Comparison of ENCODE assay signal across 12 mouse cellular contexts in genomic region chr10:122619406-122620116, GRCm38 (mm10). TPM values are rescaled to one million over a fixed set of nuclear protein-coding genes. Genes with fewer than 3 reads are reported as not detected.
A peak's percentile ranks its signal among the peaks of the same experiment; 100 is the strongest.
DNase-seq lines count a peak whose midpoint lies in the region; ATAC-seq lines count a peak whose summit lies in the region.
"Had no signal": no experiment of that assay in that cellular context is flagged by ENCODE, and none has a peak within 500 bp of the region (broad histone marks: within the 10 kb centered on the region; RNA-seq: fewer than 3 reads in every experiment).

No protein-coding gene starts in this region.

- no peaks in the 10 kb centered on the region for H3K36me3 ChIP-seq in kidney, embryonic 14.5 days (ENCODE audit: control insufficient read depth, insufficient read depth, low read length)
- H3K36me3 ChIP-seq in neural tube, embryonic 11.5 days (ENCODE audit: control insufficient read depth, insufficient read depth, low read length): no peaks in the 10 kb centered on the region
- no peaks in the 10 kb centered on the region for H3K36me3 ChIP-seq in neural tube, embryonic 15.5 days

- H3K9ac ChIP-seq in kidney, embryonic 14.5 days (ENCODE audit: low read depth, low read length): no peak overlapping the region
- H3K9ac ChIP-seq in neural tube, embryonic 11.5 days (ENCODE audit: low read length): no peak overlapping the region
- no peak overlapping the region for H3K9ac ChIP-seq in neural tube, embryonic 15.5 days (replicated peaks)

- H3K27ac ChIP-seq in kidney, embryonic 14.5 days (ENCODE audit: low read depth, low read length): peak overlapping the region; percentile 4; the same call in 1 of the 2 replicates
- peak overlapping the region; percentile 6; the same call in 1 of the 2 replicates for H3K27ac ChIP-seq in neural tube, embryonic 11.5 days (ENCODE audit: low read depth, low read length)
- no peak overlapping the region for H3K27ac ChIP-seq in neural tube, embryonic 15.5 days (replicated peaks)
- H3K27ac ChIP-seq: gastrocnemius, adult 2 months had no signal

- 22% methylated on average over 16 of the region's 16 CpGs for WGBS in kidney, embryonic 14.5 days
- WGBS in neural tube, embryonic 11.5 days: 67% methylated on average over 16 of the region's 16 CpGs
- WGBS in neural tube, embryonic 15.5 days: 56% methylated on average over 16 of the region's 16 CpGs

- 0 out of 2 replicates have a peak overlapping the region, but pooled peaks have one; percentile 1 for H3K4me2 ChIP-seq in kidney, embryonic 14.5 days (replicated peaks; ENCODE audit: low read depth, low read length)
- no peak overlapping the region for H3K4me2 ChIP-seq in neural tube, embryonic 11.5 days (ENCODE audit: low read depth)
- no peak overlapping the region for H3K4me2 ChIP-seq in neural tube, embryonic 15.5 days

- no peak for DNase-seq in kidney, postnatal 14 days
- DNase-seq in neural tube, embryonic 11.5 days (ENCODE audit: low spot score): no peak
- DNase-seq in forelimb bud, embryonic 11.5 days (ENCODE audit: low read depth, low spot score): peak; percentile 49
- DNase-seq in yolk sac, embryonic 10.5 days (ENCODE audit: low spot score): peak; percentile 24
- no peak for DNase-seq in thymus, postnatal 0 days (ENCODE audit: low spot score)
- DNase-seq: cerebellum, adult 9-11 months; gastrocnemius, adult 2 months; kidney, adult 11 months; layer of hippocampus, adult 9-11 months; lung, adult 2 months had no signal

- H3K27me3 ChIP-seq in kidney, embryonic 14.5 days (ENCODE audit: control insufficient read depth, insufficient read depth, low read length): no peaks in the 10 kb centered on the region
- H3K27me3 ChIP-seq in neural tube, embryonic 11.5 days (ENCODE audit: control insufficient read depth, insufficient read depth, low read length): no peaks in the 10 kb centered on the region
- no peaks in the 10 kb centered on the region for H3K27me3 ChIP-seq in neural tube, embryonic 15.5 days (replicated peaks)

- H3K9me3 ChIP-seq in kidney, embryonic 14.5 days (ENCODE audit: control insufficient read depth, low read length): no peaks in the 10 kb centered on the region
- no peaks in the 10 kb centered on the region for H3K9me3 ChIP-seq in neural tube, embryonic 11.5 days (ENCODE audit: control insufficient read depth, low read length)
- no peaks in the 10 kb centered on the region for H3K9me3 ChIP-seq in neural tube, embryonic 15.5 days (replicated peaks)

- H3K4me3 ChIP-seq in kidney, embryonic 14.5 days (ENCODE audit: low read length): no peak overlapping the region
- no peak overlapping the region for H3K4me3 ChIP-seq in neural tube, embryonic 11.5 days (ENCODE audit: low read depth, low read length)
- H3K4me3 ChIP-seq in neural tube, embryonic 15.5 days (replicated peaks): no peak overlapping the region
- H3K4me3 ChIP-seq: gastrocnemius, adult 2 months had no signal

- peaks cover 15% of the 10 kb centered on the region; the same call in 1 of the 2 replicates for H3K4me1 ChIP-seq in kidney, embryonic 14.5 days (ENCODE audit: control insufficient read depth, insufficient read depth, low read length)
- H3K4me1 ChIP-seq in neural tube, embryonic 11.5 days (ENCODE audit: control insufficient read depth, insufficient read depth, low read length): no peaks in the 10 kb centered on the region
- peaks cover 10% of the 10 kb centered on the region for H3K4me1 ChIP-seq in neural tube, embryonic 15.5 days

- ATAC-seq in kidney, embryonic 14.5 days (ENCODE audit: low FRiP score, low TSS enrichment): peak; percentile 78
- ATAC-seq in neural tube, embryonic 11.5 days (ENCODE audit: insufficient read depth, low FRiP score, low TSS enrichment): peak; percentile 13
- no peak for ATAC-seq in neural tube, embryonic 15.5 days (ENCODE audit: low FRiP score)

RNA-seq across cellular contexts. Expression of gene Ppm1h, which starts 59.0 kb away (rescaled TPM):
- 17.3 and 22.2 TPM in 2 replicates for polyA plus RNA-seq in kidney, embryonic 14.5 days (2014; fragmentation: Nextera tagmentation; extraction: Ambion mirVana)
- 13.8 and 15.1 TPM in 2 replicates for polyA plus RNA-seq in neural tube, embryonic 11.5 days (2014; fragmentation: Nextera tagmentation; extraction: Ambion mirVana)
- 32.6 and 35.1 TPM in 2 replicates for polyA plus RNA-seq in neural tube, embryonic 15.5 days (2015; fragmentation: Nextera tagmentation; extraction: Ambion mirVana)
- 55.6 and 67.8 TPM in 2 replicates for polyA plus RNA-seq in thymus, postnatal 0 days (2015; fragmentation: Nextera tagmentation; extraction: Ambion mirVana)

Comparison
In these comparisons a context has a peak if more than half of its experiments do, and no peak if none do; other contexts are left out.
1. DNase-seq: peak in forelimb bud, embryonic 11.5 days (single experiment) and yolk sac, embryonic 10.5 days (single experiment); none in kidney, postnatal 14 days (single experiment), neural tube, embryonic 11.5 days (single experiment) and thymus, postnatal 0 days (single experiment).